ENCODE assay signal across 24 mouse cellular contexts in genomic region chr3:79971542-79971941, GRCm38 (mm10).
"Had no signal": no experiment of that assay in that cellular context is flagged by ENCODE, and none has a peak within 500 bp of the region (broad histone marks: within the 10 kb centered on the region; RNA-seq: fewer than 3 reads in every experiment).

No protein-coding gene starts in this region.

- H3K9me3 ChIP-seq: heart, embryonic 12.5 days; hindbrain, embryonic 10.5 days; hindbrain, embryonic 12.5 days; intestine, embryonic 15.5 days; limb, embryonic 10.5 days; limb, embryonic 12.5 days; liver, embryonic 13.5 days had no signal

- H3K4me1 ChIP-seq: hindbrain, embryonic 12.5 days; intestine, embryonic 15.5 days; limb, embryonic 10.5 days; limb, embryonic 12.5 days had no signal

- H3K36me3 ChIP-seq: heart, embryonic 12.5 days; hindbrain, embryonic 10.5 days; hindbrain, embryonic 12.5 days; intestine, embryonic 15.5 days; limb, embryonic 10.5 days; limb, embryonic 12.5 days; liver, embryonic 13.5 days had no signal

- ATAC-seq: forebrain, embryonic 16.5 days; hindbrain, embryonic 16.5 days; inflammation-experienced regulatory T-cells, adult 6 months; intestine, postnatal 0 days had no signal

- DNase-seq: gastrocnemius, postnatal 25 days; heart, adult 18-20 months; heart, postnatal 4 days; kidney, adult 18-20 months; kidney, adult 8-10 months; kidney, postnatal 10 days; kidney, postnatal 25 days; kidney, postnatal 4 days; layer of hippocampus, adult 9-11 months; liver; liver, embryonic 13.5 days had no signal

- H3K27ac ChIP-seq: hindbrain, embryonic 10.5 days; hindbrain, embryonic 12.5 days; hindbrain, embryonic 14.5 days; intestine, embryonic 15.5 days; left cerebral cortex, adult 2 months; limb, embryonic 10.5 days; limb, embryonic 12.5 days; liver, embryonic 13.5 days had no signal

- H3K4me2 ChIP-seq: heart, embryonic 12.5 days; hindbrain, embryonic 12.5 days; hindbrain, embryonic 14.5 days; intestine, embryonic 15.5 days; limb, embryonic 12.5 days; liver, embryonic 11.5 days; liver, embryonic 13.5 days had no signal

- H3K4me3 ChIP-seq: heart, embryonic 12.5 days; hindbrain, embryonic 10.5 days; hindbrain, embryonic 12.5 days; intestine, embryonic 15.5 days; left cerebral cortex, adult 2 months; limb, embryonic 10.5 days; limb, embryonic 12.5 days; liver, embryonic 13.5 days had no signal

- H3K9ac ChIP-seq: heart, embryonic 12.5 days; hindbrain, embryonic 12.5 days; hindbrain, embryonic 14.5 days; intestine, embryonic 15.5 days; limb, embryonic 12.5 days; liver, embryonic 13.5 days had no signal

- H3K27me3 ChIP-seq: heart, embryonic 12.5 days; hindbrain, embryonic 12.5 days; intestine, embryonic 15.5 days; limb, embryonic 12.5 days; liver, embryonic 13.5 days had no signal
